Mouse (Mus musculus): ENCODE results near the gene Plac1.
"Not testable (repeated sequence)": the region's sequence is repeated elsewhere in the genome, so short reads cannot be mapped to it uniquely, and the experiment has no call there.

Plac1 gene

DNA sequence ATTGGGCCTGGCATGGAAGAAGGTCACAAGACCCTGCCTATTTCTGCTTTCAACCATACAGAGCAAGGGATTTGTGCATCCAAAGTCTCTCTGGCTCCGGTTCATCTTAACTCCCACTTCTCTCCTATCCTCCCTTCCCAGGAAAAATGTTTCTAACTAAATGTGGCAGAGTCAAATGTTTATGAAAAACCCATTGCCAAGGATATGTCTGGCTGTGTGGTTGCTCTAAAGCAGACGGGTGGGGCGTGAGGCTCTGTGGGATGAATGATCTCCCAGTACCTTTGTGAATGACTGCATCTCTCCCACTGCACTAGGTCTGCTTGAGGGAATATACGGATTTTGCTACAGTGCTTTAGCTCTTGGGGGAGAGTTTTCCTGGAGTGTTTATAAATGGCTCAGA, 193.9 kb downstream of the Plac1 start:
- no peak for DNase-seq (ENCODE audit: low spot score)

- no peak for DNase-seq (ENCODE audit: low spot score)
These were observed 194.6 kb downstream of the Plac1 start for GRCm38 (mm10) chrX:53045187-53045903.

- DNase-seq (ENCODE audit: low spot score) = no peak
These were observed 198.9 kb downstream of the Plac1 start for GRCm38 (mm10) chrX:53041006-53041405.

DNA sequence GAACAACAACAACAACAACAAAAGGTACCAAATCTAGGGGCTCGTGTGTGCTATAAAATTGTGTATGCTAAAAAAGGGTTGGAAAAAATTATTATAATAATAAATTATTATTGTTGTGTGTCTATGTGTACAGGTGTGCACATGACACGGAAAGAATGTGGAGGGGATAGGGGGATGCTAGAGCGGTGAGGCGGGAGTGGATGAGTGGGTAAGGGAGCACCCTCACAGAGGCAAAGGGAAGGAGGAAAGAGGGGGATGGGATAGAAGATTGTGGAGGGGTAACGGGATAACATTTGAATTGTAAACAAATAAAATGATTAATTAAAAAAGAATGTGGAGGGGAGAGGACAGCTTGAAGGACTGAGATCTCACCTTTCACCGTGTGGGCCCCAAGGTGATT, 199.8 kb downstream of the Plac1 start:
- DNase-seq (ENCODE audit: low spot score) = no peak

- DNase-seq (ENCODE audit: low spot score) = no peak
These were observed 200.3 kb downstream of the Plac1 start for GRCm38 (mm10) chrX:53039651-53040050.

- no peak for DNase-seq (ENCODE audit: low spot score)
These were observed 201.7 kb downstream of the Plac1 start for GRCm38 (mm10) chrX:53038194-53038593.

- no peak for DNase-seq (ENCODE audit: low spot score)
These were observed 210.4 kb downstream of the Plac1 start for GRCm38 (mm10) chrX:53029559-53029958.

DNA sequence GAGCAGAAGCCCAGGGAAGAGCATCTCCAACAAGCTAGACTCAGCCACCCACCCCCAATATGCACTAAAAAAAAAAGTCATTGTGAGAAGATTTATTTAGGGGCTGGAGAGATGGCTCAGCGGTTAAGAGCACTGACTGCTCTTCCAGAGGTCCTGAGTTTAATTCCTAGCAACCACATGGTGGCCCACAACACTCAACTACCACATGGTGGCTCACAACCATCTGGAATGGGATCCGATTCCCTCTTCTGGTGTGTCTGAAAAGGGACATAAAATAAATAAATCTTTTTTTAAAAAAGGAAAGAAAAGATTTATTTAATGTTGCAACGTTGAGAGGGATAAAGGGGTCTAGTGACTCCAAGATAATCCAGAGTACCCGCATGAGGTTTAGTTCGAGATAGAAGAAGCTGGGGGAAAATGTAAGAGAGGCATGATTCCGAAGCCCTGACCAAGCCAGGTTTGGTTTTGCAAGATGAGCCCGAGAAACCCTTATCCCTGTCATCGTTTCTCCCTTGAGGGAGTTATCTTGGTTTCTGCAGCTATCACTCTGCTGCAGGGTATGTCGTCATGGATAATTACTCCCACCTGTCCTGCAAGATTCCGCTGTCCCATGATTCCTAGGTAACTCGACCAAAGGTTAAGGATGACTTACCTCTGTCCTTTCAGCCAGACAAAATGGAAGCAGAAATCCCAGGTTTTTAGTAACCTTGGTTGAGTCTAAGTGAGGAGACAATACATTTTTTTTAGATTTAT, 214.3 kb downstream of the Plac1 start:
- no peak for DNase-seq (ENCODE audit: low spot score)

- not testable (repeated sequence) for DNase-seq (ENCODE audit: low spot score)
These were observed 215.6 kb downstream of the Plac1 start for GRCm38 (mm10) chrX:53024268-53024667.

GRCm38 (mm10) chrX:53023021-53023420, 216.9 kb downstream of the Plac1 start:
- no peak for DNase-seq (ENCODE audit: low spot score)
